Mouse (Mus musculus) CH12F3 (cell line): ENCODE results near the gene Usp12.

Experiments used
- in situ Hi-C: fragments of 300-500 bp; cut with MboI; formaldehyde crosslinking; loops from 2 replicates; pipeline ENCODE4 v1.14.3; 2020; ENCODE audit warnings: low sequenced_read_pairs

Gene Usp12

GRCm38 (mm10) chr5:146806004-146806430 is 11.2 kb upstream of the Usp12 start:
- in situ Hi-C loops: no loop called here

DNA sequence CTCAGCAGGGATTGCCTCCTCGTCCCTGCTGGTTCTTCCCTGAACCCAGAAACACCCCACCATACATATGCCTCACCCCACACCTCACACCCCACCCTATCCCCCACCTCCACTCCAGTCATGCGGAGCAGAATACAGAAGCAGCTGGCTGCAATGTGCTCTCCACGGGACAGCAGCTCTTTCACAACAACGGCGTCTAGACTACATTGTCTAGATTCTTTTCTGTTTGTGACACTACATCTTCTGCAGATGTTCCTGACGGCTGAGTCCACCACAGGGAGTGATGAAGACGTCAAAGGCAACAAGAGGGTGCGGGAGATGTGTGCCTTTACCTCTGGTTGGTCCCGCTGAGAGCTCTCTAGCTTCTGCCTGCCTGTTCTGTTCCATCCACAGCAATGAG is 3.2 kb upstream of the Usp12 start:
- in situ Hi-C loops: no loop called here

- in situ Hi-C loops: no loop called here
Measured at GRCm38 (mm10) chr5:146795728-146796127, 922 bp upstream of the Usp12 start.

- in situ Hi-C loops: no loop called here
Measured at GRCm38 (mm10) chr5:146794084-146794852, 538 bp downstream of the Usp12 start.

GRCm38 (mm10) chr5:146793630-146794083 is 1.1 kb downstream of the Usp12 start:
- in situ Hi-C loops: no loop called here

DNA sequence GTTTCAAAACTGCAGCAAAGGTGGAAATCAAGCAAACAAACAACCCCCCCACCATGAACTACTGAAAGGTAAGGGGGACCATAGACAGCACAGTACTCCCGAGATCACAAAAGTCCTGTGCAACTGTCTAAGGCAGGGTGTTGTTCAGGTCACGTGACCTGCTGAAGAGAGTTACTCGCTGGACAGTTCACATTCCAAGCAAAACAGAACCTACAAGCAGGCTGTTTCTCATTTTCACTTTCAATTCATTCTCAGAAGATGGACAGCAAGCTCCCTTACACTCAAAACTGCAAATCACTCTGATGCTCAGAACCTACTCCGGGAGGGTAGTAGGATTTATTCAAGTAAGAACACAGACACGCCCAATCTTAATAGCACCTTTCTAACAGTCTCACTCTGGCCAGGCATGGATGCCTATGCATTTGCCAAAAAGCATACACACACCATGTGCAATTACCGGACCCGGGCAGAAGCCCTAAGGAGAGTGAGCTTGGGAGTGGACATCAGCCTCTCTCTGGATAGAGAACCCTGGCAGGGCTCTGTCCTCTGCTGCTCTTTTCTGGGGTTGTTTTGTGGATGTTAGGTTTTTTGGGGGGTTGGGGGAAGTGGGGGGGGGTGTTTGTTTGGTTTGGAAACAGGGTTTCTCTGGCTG is 2.5 kb downstream of the Usp12 start:
- in situ Hi-C loops: no loop called here

- in situ Hi-C loops: no loop called here
Measured at GRCm38 (mm10) chr5:146790944-146791343, 3.9 kb downstream of the Usp12 start.

GRCm38 (mm10) chr5:146789413-146789812 is 5.4 kb downstream of the Usp12 start:
- in situ Hi-C loops: no loop called here

DNA sequence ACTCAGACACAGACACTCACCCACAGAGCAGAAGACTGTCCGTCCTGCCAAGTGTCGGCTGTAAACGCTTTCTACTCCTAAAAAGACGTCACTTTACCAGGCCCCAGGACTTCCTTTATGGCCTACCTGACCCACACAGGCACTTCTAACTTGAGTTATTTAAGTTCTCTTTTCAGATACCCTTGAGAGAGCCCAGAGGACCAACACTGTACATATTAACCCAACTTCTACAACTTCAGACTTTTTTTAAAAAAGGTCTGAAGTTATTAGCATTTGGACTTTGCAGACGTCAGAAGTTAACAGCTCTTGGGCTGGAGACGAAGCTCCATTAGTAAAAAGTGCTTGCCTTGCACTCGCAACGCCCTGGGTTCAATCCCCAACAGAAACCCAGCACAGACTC is 8.7 kb downstream of the Usp12 start:
- in situ Hi-C loops: no loop called here

GRCm38 (mm10) chr5:146783891-146784290 is 10.9 kb downstream of the Usp12 start:
- in situ Hi-C loops: no loop called here

DNA sequence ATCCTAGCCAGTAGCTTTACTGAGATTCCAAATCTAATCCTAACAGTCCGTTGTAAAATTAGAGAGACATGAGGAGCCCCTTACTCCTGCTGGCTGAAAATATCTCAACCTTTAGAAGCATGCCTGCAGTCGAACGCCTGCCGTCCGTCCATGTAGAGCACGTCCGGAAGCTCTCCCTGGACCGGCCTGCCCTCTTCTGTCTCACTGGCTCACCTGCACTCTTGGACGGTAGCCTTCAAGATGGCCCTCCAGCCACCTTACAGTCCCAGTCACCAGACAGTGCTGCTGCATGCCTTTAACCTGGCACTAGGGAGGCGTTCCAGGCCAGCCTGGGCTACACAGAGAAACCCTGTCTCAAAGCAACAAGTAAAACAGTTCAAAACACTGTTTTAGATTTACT is 11.5 kb downstream of the Usp12 start:
- in situ Hi-C loops: no loop called here

DNA sequence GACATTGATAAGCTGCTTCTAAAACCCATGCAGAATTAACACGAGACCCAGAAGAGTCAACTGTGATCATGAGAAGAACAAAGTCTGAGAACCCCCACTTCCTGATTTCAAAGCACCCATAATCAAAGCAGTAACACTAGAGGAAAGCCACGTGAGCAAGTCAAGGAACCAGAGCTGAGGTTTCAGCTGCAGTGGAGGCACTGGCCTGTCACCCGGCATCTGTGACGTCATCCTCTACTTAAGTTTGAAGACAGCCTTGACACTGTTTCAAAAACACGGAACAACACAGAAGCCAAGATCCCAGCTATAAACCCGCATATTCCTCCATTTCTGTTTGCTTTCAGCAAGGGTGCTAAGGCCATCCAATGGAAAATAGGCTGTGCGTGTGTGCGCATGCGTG is 13.1 kb downstream of the Usp12 start:
- in situ Hi-C loops: no loop called here

DNA sequence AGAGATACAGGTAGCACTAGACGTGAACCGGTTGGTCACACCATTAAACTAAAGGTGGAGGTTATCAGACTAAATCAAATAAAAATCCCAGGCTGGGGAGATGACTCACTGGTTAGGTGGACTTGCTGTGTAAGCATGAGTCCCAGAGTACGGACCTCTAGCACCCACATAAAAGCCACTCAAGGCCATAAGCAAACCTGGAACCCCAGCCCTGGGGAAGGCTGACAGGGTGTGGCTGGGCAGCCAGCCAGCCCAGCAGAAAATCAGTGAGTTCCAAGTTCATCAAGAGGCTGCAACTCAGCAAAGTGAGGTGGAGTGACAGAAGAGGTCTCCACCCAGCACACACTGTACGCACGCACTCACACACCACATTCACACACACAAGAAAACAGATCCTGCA is 14.9 kb downstream of the Usp12 start:
- in situ Hi-C loops: no loop called here

- in situ Hi-C loops: no loop called here
Measured at GRCm38 (mm10) chr5:146776988-146777639, 17.7 kb downstream of the Usp12 start.

- in situ Hi-C loops: no loop called here
Measured at GRCm38 (mm10) chr5:146771982-146772381, 22.8 kb downstream of the Usp12 start.

GRCm38 (mm10) chr5:146770002-146770848 is 24.6 kb downstream of the Usp12 start:
- in situ Hi-C loops: no loop called here

DNA sequence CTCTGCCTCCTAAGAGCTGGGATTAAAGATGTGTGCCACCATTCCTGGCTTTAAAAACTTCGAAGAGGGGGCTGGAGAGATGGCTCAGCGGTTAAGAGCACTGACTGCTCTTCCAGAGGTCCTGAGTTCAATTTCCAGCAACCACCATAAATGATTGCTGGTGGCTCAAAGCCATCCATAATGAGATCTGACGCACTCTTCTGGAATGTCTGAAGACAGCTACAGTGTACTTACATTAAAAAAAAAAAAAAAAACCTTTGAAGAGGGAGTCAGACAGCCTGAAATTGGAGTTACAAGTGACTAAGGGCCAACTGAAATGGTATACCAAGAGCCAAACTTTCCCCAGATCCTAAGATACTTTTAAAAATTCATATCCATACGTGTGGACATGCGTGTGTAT is 29.0 kb downstream of the Usp12 start:
- in situ Hi-C loops: no loop called here

GRCm38 (mm10) chr5:146759159-146759558 is 35.6 kb downstream of the Usp12 start:
- in situ Hi-C loops: no loop called here

GRCm38 (mm10) chr5:146757921-146758320 is 36.9 kb downstream of the Usp12 start:
- in situ Hi-C loops: no loop called here

GRCm38 (mm10) chr5:146757316-146757715 is 37.5 kb downstream of the Usp12 start:
- in situ Hi-C loops: no loop called here

GRCm38 (mm10) chr5:146753181-146753580 is 41.6 kb downstream of the Usp12 start:
- in situ Hi-C loops: no loop called here
